Mouse (Mus musculus) MEL (cell line): ENCODE results near the gene Aven. TPM values are rescaled to one million over a fixed set of nuclear protein-coding genes. Genes with fewer than 3 reads are reported as not detected.
A peak's percentile ranks its signal among the peaks of the same experiment; 100 is the strongest.

Experiments used
- DNase-seq: peaks from one replicate; pipeline ENCODE4 v3.0.0; 2011; ENCODE audit warnings: low read depth, low spot score
- H3K27ac ChIP-seq: 2 replicates; pipeline ENCODE4 v1.5.1; 2012; ENCODE audit warnings: low read depth, mild to moderate bottlenecking, control low read depth, low read length, moderate library complexity; ENCODE audit not compliant: control insufficient read depth
- H3K27me3 ChIP-seq, 2 experiments: fragments of 150-350 bp in 1 of 2; sonication (generic) in 1 of 2; 2 replicates each; pipeline ENCODE4 v1.6.1; 2012; ENCODE audit warnings: low read length in 2 of 2, mild to moderate bottlenecking in 2 of 2, improper control_type of control experiment in 1 of 2, moderate library complexity in 1 of 2; ENCODE audit not compliant: insufficient read depth in 2 of 2, control insufficient read depth in 1 of 2
- H3K36me3 ChIP-seq, 2 experiments: 2 replicates each; pipeline ENCODE4 v1.6.1; 2012 to 2014; ENCODE audit warnings: low read length in 2 of 2, improper control_type of control experiment in 1 of 2, inconsistent platforms in 1 of 2, mild to moderate bottlenecking in 1 of 2; ENCODE audit not compliant: insufficient read depth in 2 of 2, control insufficient read depth in 1 of 2
- H3K4me1 ChIP-seq, 2 experiments: fragments of 150-350 bp in 1 of 2; sonication (generic) in 1 of 2; 2 replicates each; pipeline ENCODE4 v1.6.1; 2012; ENCODE audit warnings: low read length in 2 of 2, improper control_type of control experiment in 1 of 2, mild to moderate bottlenecking in 1 of 2; ENCODE audit not compliant: insufficient read depth in 2 of 2, control insufficient read depth in 1 of 2
- H3K4me3 ChIP-seq, 2 experiments: fragments of 150-350 bp in 1 of 2; sonication (generic) in 1 of 2; 2 replicates each; pipeline ENCODE4 v1.5.1; 2012; ENCODE audit warnings: low read depth in 2 of 2, low read length in 2 of 2, mild to moderate bottlenecking in 2 of 2, moderate library complexity in 2 of 2, control low read depth in 1 of 2, improper control_type of control experiment in 1 of 2; ENCODE audit not compliant: control insufficient read depth in 1 of 2, insufficient read depth in 1 of 2
- H3K79me2 ChIP-seq: 2 replicates; pipeline ENCODE4 v1.6.1; 2012; ENCODE audit warnings: mild to moderate bottlenecking, low read length, moderate library complexity; ENCODE audit not compliant: control insufficient read depth, poor library complexity, insufficient read depth
- H3K9ac ChIP-seq: 2 replicates; pipeline ENCODE4 v1.6.1; 2012; ENCODE audit warnings: low read depth, mild to moderate bottlenecking, control low read depth, low read length, moderate library complexity; ENCODE audit not compliant: control insufficient read depth, poor library complexity, severe bottlenecking
- H3K9me3 ChIP-seq: fragments of 150-350 bp; sonication (generic); replicated peaks from 2 replicates; pipeline ENCODE4 v1.6.1; 2012; ENCODE audit warnings: mild to moderate bottlenecking, low read length, improper control_type of control experiment, moderate library complexity; ENCODE audit not compliant: insufficient read depth
- BHLHE40 ChIP-seq: IDR thresholded peaks from 2 replicates; pipeline ENCODE4 v1.6.1; 2012; ENCODE audit warnings: low read depth, mild to moderate bottlenecking, inconsistent platforms, low read length, improper control_type of control experiment, borderline replicate concordance
- CHD1 ChIP-seq: IDR thresholded peaks from 2 replicates; pipeline ENCODE4 v1.6.1; 2012; ENCODE audit warnings: low read depth, mild to moderate bottlenecking, inconsistent platforms, low read length, improper control_type of control experiment
- CTCF ChIP-seq, 3 experiments: IDR thresholded peaks in 2 of 3; conservative IDR thresholded peaks in 1 of 3; 2 replicates each; pipeline ENCODE4 v1.5.1; 2011 to 2012; ENCODE audit warnings: low read length in 3 of 3, low read depth in 2 of 3, mild to moderate bottlenecking in 2 of 3, improper control_type of control experiment in 1 of 3, inconsistent platforms in 1 of 3, mixed read lengths in 1 of 3, moderate library complexity in 1 of 3; ENCODE audit not compliant: control insufficient read depth in 1 of 3, insufficient read depth in 1 of 3, poor library complexity in 1 of 3, severe bottlenecking in 1 of 3
- EP300 ChIP-seq, 2 experiments: IDR thresholded peaks; 2 replicates each; pipeline ENCODE4 v1.6.1; 2011; ENCODE audit warnings: improper control_type of control experiment in 2 of 2, low read length in 2 of 2, low read depth in 1 of 2, mild to moderate bottlenecking in 1 of 2
- ETS1 ChIP-seq: IDR thresholded peaks from 2 replicates; pipeline ENCODE4 v1.6.1; 2012; ENCODE audit warnings: low read depth, mild to moderate bottlenecking, inconsistent platforms, low read length, improper control_type of control experiment, moderate library complexity
- JUND ChIP-seq: IDR thresholded peaks from 2 replicates; pipeline ENCODE4 v1.6.1; 2011; ENCODE audit warnings: low read depth, mild to moderate bottlenecking, improper control_type of control experiment, low read length
- KAT2A ChIP-seq: conservative IDR thresholded peaks from 2 replicates; pipeline ENCODE4 v1.6.1; 2012; ENCODE audit warnings: low read depth, low read length, improper control_type of control experiment, inconsistent platforms
- MAZ ChIP-seq: IDR thresholded peaks from 2 replicates; pipeline ENCODE4 v1.6.1; 2012; ENCODE audit warnings: low read depth, mild to moderate bottlenecking, inconsistent platforms, low read length, improper control_type of control experiment
- MEF2A ChIP-seq: IDR thresholded peaks from 2 replicates; pipeline ENCODE4 v1.6.1; 2014; ENCODE audit warnings: low read depth, mild to moderate bottlenecking, inconsistent platforms, low read length, improper control_type of control experiment; ENCODE audit not compliant: poor library complexity, insufficient replicate concordance, severe bottlenecking; ENCODE audit errors: extremely low read depth
- MYB ChIP-seq: IDR thresholded peaks from 2 replicates; pipeline ENCODE4 v1.6.1; 2011; ENCODE audit warnings: mild to moderate bottlenecking, low read depth, low read length, improper control_type of control experiment
- NELFE ChIP-seq: IDR thresholded peaks from 2 replicates; pipeline ENCODE4 v1.6.1; 2011; ENCODE audit warnings: low read depth, low read length, improper control_type of control experiment
- NRF1 ChIP-seq: IDR thresholded peaks from 2 replicates; pipeline ENCODE4 v1.6.1; 2014; ENCODE audit warnings: low read depth, mild to moderate bottlenecking, inconsistent platforms, low read length, improper control_type of control experiment, moderate library complexity; ENCODE audit not compliant: poor library complexity, insufficient read depth, severe bottlenecking
- POLR2A ChIP-seq, 2 experiments: IDR thresholded peaks; 2 replicates each; pipeline ENCODE4 v1.6.1; 2011 to 2012; ENCODE audit warnings: low read length in 2 of 2, mild to moderate bottlenecking in 2 of 2, control low read depth in 1 of 2, improper control_type of control experiment in 1 of 2, low read depth in 1 of 2, moderate library complexity in 1 of 2; ENCODE audit not compliant: control insufficient read depth in 1 of 2, insufficient read depth in 1 of 2, poor library complexity in 1 of 2
- POLR2AphosphoS5 ChIP-seq: IDR thresholded peaks from 2 replicates; pipeline ENCODE4 v1.6.1; 2012; ENCODE audit warnings: low read depth, borderline replicate concordance, mild to moderate bottlenecking, inconsistent platforms, low read length, moderate library complexity, mixed read lengths
- RCOR1 ChIP-seq: IDR thresholded peaks from 2 replicates; pipeline ENCODE4 v1.6.1; 2012; ENCODE audit warnings: low read depth, mild to moderate bottlenecking, inconsistent platforms, low read length, improper control_type of control experiment
- SMC3 ChIP-seq: IDR thresholded peaks from 2 replicates; pipeline ENCODE4 v1.6.1; 2011; ENCODE audit warnings: low read depth, low read length, improper control_type of control experiment
- TAL1 ChIP-seq: IDR thresholded peaks from 2 replicates; pipeline ENCODE4 v1.6.1; 2012; ENCODE audit warnings: mild to moderate bottlenecking, inconsistent platforms, low read length, moderate library complexity, mixed read lengths
- TCF12 ChIP-seq: IDR thresholded peaks from 2 replicates; pipeline ENCODE4 v1.6.1; 2014; ENCODE audit warnings: low read depth, mild to moderate bottlenecking, inconsistent platforms, low read length, improper control_type of control experiment, moderate library complexity
- USF1 ChIP-seq: IDR thresholded peaks from 2 replicates; pipeline ENCODE4 v1.6.1; 2014; ENCODE audit warnings: low read depth, mild to moderate bottlenecking, inconsistent platforms, low read length, improper control_type of control experiment, moderate library complexity
- USF2 ChIP-seq, 2 experiments: IDR thresholded peaks; 2 replicates each; pipeline ENCODE4 v1.6.1; 2011 to 2012; ENCODE audit warnings: improper control_type of control experiment in 2 of 2, low read length in 2 of 2, borderline replicate concordance in 1 of 2, inconsistent platforms in 1 of 2, low read depth in 1 of 2, mild to moderate bottlenecking in 1 of 2; ENCODE audit not compliant: insufficient read depth in 1 of 2
- ZKSCAN1 ChIP-seq: IDR thresholded peaks from 2 replicates; pipeline ENCODE4 v1.6.1; 2012; ENCODE audit warnings: low read depth, mild to moderate bottlenecking, inconsistent platforms, low read length, improper control_type of control experiment, moderate library complexity
- ZMIZ1 ChIP-seq: IDR thresholded peaks from 2 replicates; pipeline ENCODE4 v1.6.1; 2012; ENCODE audit warnings: low read depth, mild to moderate bottlenecking, inconsistent platforms, low read length, improper control_type of control experiment, moderate library complexity
- polyA plus RNA-seq, 2 experiments: library from polyadenylated mRNA; stranded (reverse) in 1 of 2; unstranded in 1 of 2; fragments of >175 nt in 1 of 2; fragments of >200 nt in 1 of 2; gene quantifications; 2 replicates each; pipeline versions ENCODE4 v1.2.1 to v1.2.4; 2012; ENCODE audit warnings: low replicate concordance in 2 of 2, low read depth in 1 of 2; ENCODE audit not compliant: insufficient read length in 2 of 2, insufficient read depth in 1 of 2, missing spikeins in 1 of 2
- total RNA-seq: library from RNA; depleted of rRNA; stranded (reverse); fragments of 300-350 nt; gene quantifications from 2 replicates; pipeline ENCODE4 v1.2.3, GENCODE M21; 2012

The Aven gene
- total and polyA plus RNA-seq, 3 experiments: 33.4 to 72.8 (median 50.3) TPM

- Histone ChIP-seq H3K27me3 (peaks cover 1 to 4% of the 10 kb centered on the region in 2 experiments; a peak in 3 of 4 replicates), H3K27ac (no peak overlapping the region), H3K36me3 (peaks cover 0 to 8% of the 10 kb centered on the region in 2 experiments; a peak in 2 of 4 replicates), H3K9me3 (no peaks in the 10 kb centered on the region), H3K79me2 (peaks cover 11% of the 10 kb centered on the region; the same call in 1 of the 2 replicates), H3K9ac (no peak overlapping the region), H3K4me3 (no peak overlapping the region), H3K4me1 (peaks cover 6 to 11% of the 10 kb centered on the region in 2 experiments)
- DNase-seq: no peak
- TF ChIP-seq SMC3: no peak
- no peak for TF ChIP-seq TCF12
- TF ChIP-seq USF2 (IDR thresholded peaks at IDR 0.05; ENCODE audit: borderline replicate concordance in 1 of 2, insufficient read depth in 1 of 2, low read depth in 1 of 2, low read length in 2 of 2): no peak
- no peak for TF ChIP-seq POLR2A (IDR thresholded peaks at IDR 0.05; ENCODE audit: control insufficient read depth in 1 of 2, insufficient read depth in 1 of 2, low read depth in 1 of 2, low read length in 2 of 2, poor library complexity in 1 of 2)
- no peak for TF ChIP-seq CHD1
- no peak for TF ChIP-seq MEF2A
- no peak for TF ChIP-seq CTCF (IDR thresholded peaks at IDR 0.05 in 2 of 3, conservative IDR thresholded peaks at IDR 0.05 in 1 of 3; ENCODE audit: control insufficient read depth in 1 of 3, insufficient read depth in 1 of 3, low read depth in 2 of 3, low read length in 3 of 3, poor library complexity in 1 of 3, severe bottlenecking in 1 of 3)
- TF ChIP-seq RCOR1: no peak
- no peak for TF ChIP-seq KAT2A
- no peak for TF ChIP-seq TAL1
- TF ChIP-seq ZMIZ1: no peak
- no peak for TF ChIP-seq POLR2AphosphoS5
- no peak for TF ChIP-seq NRF1
- no peak for TF ChIP-seq ZKSCAN1
- TF ChIP-seq JUND: no peak
- TF ChIP-seq EP300 (IDR thresholded peaks at IDR 0.05; ENCODE audit: low read depth in 1 of 2, low read length in 2 of 2): no peak
- TF ChIP-seq NELFE: no peak
Measured at GRCm38 (mm10) chr2:112490483-112491196, 2.1 kb upstream of the Aven start.

GRCm38 (mm10) chr2:112491629-112492028, 1.1 kb upstream of the Aven start:
- Histone ChIP-seq H3K79me2 (peaks cover 11% of the 10 kb centered on the region; the same call in 1 of the 2 replicates), H3K4me3 (peak overlapping the region in 1 of 2 experiments; percentile 95; a peak in 2 of 4 replicates), H3K9ac (peak overlapping the region; percentile 97), H3K4me1 (peaks cover 6 to 11% of the 10 kb centered on the region in 2 experiments), H3K27ac (no peak overlapping the region), H3K9me3 (no peaks in the 10 kb centered on the region), H3K36me3 (peaks cover 0 to 11% of the 10 kb centered on the region in 2 experiments; a peak in 2 of 4 replicates), H3K27me3 (no peaks in the 10 kb centered on the region; a peak in 3 of 4 replicates)
- DNase-seq: peak; percentile 51
- 0 out of 2 replicates have a peak, but pooled peaks have one; percentile 10 for TF ChIP-seq ETS1
- TF ChIP-seq EP300 (IDR thresholded peaks at IDR 0.05; ENCODE audit: low read depth in 1 of 2, low read length in 2 of 2): no peak
- no peak for TF ChIP-seq USF1
- no peak for TF ChIP-seq MYB
- no peak for TF ChIP-seq BHLHE40
- TF ChIP-seq MAZ: peak; percentile 39; the same call in 1 of the 2 replicates
- TF ChIP-seq POLR2A (IDR thresholded peaks at IDR 0.05; ENCODE audit: control insufficient read depth in 1 of 2, insufficient read depth in 1 of 2, low read depth in 1 of 2, low read length in 2 of 2, poor library complexity in 1 of 2): no peak
- TF ChIP-seq NELFE: no peak
- TF ChIP-seq ZMIZ1: no peak
- TF ChIP-seq CHD1: no peak
